Mouse (Mus musculus): ENCODE measurements around the gene Itgb5. TPM values are rescaled to one million over a fixed set of nuclear protein-coding genes. Genes with fewer than 3 reads are reported as not detected.

The Itgb5 gene
- polyA plus RNA-seq, 1 experiment from 2014 or later: 61.4 TPM

DNA sequence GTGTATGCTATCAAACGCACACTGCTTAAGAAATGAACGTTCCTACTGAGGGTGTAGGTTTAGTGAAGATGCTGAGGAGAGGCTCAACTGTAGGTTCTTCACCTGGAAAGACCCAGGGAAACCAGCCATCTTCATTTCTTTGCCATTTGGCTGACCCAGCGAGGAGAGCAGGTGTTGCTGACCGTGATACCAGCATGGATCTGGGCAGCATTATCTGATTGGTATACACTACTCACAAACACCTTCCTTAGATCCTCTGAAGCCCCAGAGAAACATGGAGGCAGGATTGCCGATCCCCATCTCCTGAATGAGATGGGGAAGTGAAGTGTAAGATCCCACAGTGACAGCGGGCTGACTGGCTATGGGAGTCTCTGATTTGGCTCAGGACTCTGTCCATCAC lies 168.5 kb downstream of the Itgb5 start:
- H3K4me3 ChIP-seq: no peak overlapping the region
- no peaks in the 10 kb centered on the region for H3K27me3 ChIP-seq
- no peak overlapping the region for H3K27ac ChIP-seq
- no peak overlapping the region for H3K4me2 ChIP-seq
- ATAC-seq (replicated peaks; ENCODE audit: insufficient number of reproducible peaks, insufficient read depth, low FRiP score, low read depth): no peak
- no peaks in the 10 kb centered on the region for H3K9me3 ChIP-seq (replicated peaks)
- no peak overlapping the region for H3K9ac ChIP-seq
- H3K4me1 ChIP-seq (replicated peaks): no peaks in the 10 kb centered on the region; the same call in 1 of the 2 replicates
- no peaks in the 10 kb centered on the region for H3K36me3 ChIP-seq
- 78% methylated on average over 6 of the region's 6 CpGs for WGBS

Other genes with a start within 250 kb of the Itgb5 start
- 30.5 and 42.5 TPM in 2 replicates for gene Heg1, start 145.3 kb upstream of the Itgb5 start, polyA plus RNA-seq (2015; fragmentation: Nextera tagmentation; extraction: Ambion mirVana)
- gene Muc13, start 35.6 kb upstream of the Itgb5 start, polyA plus RNA-seq (2015; fragmentation: Nextera tagmentation; extraction: Ambion mirVana): 0.06 and 0.18 TPM in 2 replicates
- gene Umps, start 137.4 kb downstream of the Itgb5 start, polyA plus RNA-seq (2015; fragmentation: Nextera tagmentation; extraction: Ambion mirVana): 23.9 and 30.7 TPM in 2 replicates